Mouse (Mus musculus) ES-Bruce4 (cell line): Measurements from ENCODE around the gene Mast4.

Source experiments
- CTCF ChIP-seq: IDR thresholded peaks from one replicate; pipeline ENCODE4 v1.8.1; 2011; ENCODE audit warnings: low read depth, low read length
- EP300 ChIP-seq: IDR thresholded peaks from 2 replicates; pipeline ENCODE4 v1.6.1; 2011; ENCODE audit warnings: low read depth, low read length; ENCODE audit not compliant: insufficient read depth
- POLR2A ChIP-seq: IDR thresholded peaks from one replicate; pipeline ENCODE4 v1.8.1; 2011; ENCODE audit warnings: low read length; ENCODE audit not compliant: insufficient read depth

GRCm38 (mm10) chr13:102744481-102745269 lies 589.6 kb downstream of the Mast4 start:
- TF ChIP-seq CTCF (peak; percentile 68), EP300 (no peak), POLR2A (no peak)
